Mouse (Mus musculus): ENCODE results near the gene 1700018G05Rik. TPM values are rescaled to one million over a fixed set of nuclear protein-coding genes. Genes with fewer than 3 reads are reported as not detected.

The 1700018G05Rik gene
- polyA plus RNA-seq, 1 experiment from 2014 or later = not detected

Other genes with a start within 250 kb of the 1700018G05Rik start
- gene Gm3880, start 241.4 kb upstream of the 1700018G05Rik start, polyA plus RNA-seq (2015; fragmentation: Nextera tagmentation; extraction: Ambion mirVana) = not detected in 2 replicates
- not detected in 2 replicates for gene Gm9112, start 220.7 kb upstream of the 1700018G05Rik start, polyA plus RNA-seq (2015; fragmentation: Nextera tagmentation; extraction: Ambion mirVana)
- gene Dmrtc1b, start 220.5 kb upstream of the 1700018G05Rik start, polyA plus RNA-seq (2015; fragmentation: Nextera tagmentation; extraction: Ambion mirVana) = not detected in 2 replicates
- gene Dmrtc1c1, start 125.4 kb upstream of the 1700018G05Rik start, polyA plus RNA-seq (2015; fragmentation: Nextera tagmentation; extraction: Ambion mirVana) = not detected in 2 replicates
- not detected in 2 replicates for gene Dmrtc1c2, start 73.8 kb upstream of the 1700018G05Rik start, polyA plus RNA-seq (2015; fragmentation: Nextera tagmentation; extraction: Ambion mirVana)
- gene 1700031F05Rik, start 60.4 kb upstream of the 1700018G05Rik start, polyA plus RNA-seq (2015; fragmentation: Nextera tagmentation; extraction: Ambion mirVana) = not detected in 2 replicates
- gene Dmrtc1a, start 19.7 kb upstream of the 1700018G05Rik start, polyA plus RNA-seq (2015; fragmentation: Nextera tagmentation; extraction: Ambion mirVana) = 0.87 and 2.1 TPM in 2 replicates
- not detected in 2 replicates for gene 1700011M02Rik, start 19.5 kb upstream of the 1700018G05Rik start, polyA plus RNA-seq (2015; fragmentation: Nextera tagmentation; extraction: Ambion mirVana)